Mouse (Mus musculus) E14TG2a.4 (cell line): ENCODE data around the gene Dbnl.
"Not testable (repeated sequence)": the region's sequence is repeated elsewhere in the genome, so short reads cannot be mapped to it uniquely, and the experiment has no call there.

Experiments used
- H3K27me3 ChIP-seq: 2 replicates; pipeline ENCODE4 v1.6.1; 2014; ENCODE audit warnings: low read length, control low read depth; ENCODE audit not compliant: insufficient read depth
- H3K36me3 ChIP-seq: 2 replicates; pipeline ENCODE4 v1.6.1; 2014; ENCODE audit warnings: low read length, control low read depth; ENCODE audit not compliant: insufficient read depth
- H3K4me1 ChIP-seq: replicated peaks from 2 replicates; pipeline ENCODE4 v1.6.1; 2014; ENCODE audit warnings: low read depth, low read length, control low read depth
- H3K4me3 ChIP-seq: replicated peaks from 2 replicates; pipeline ENCODE4 v1.5.1; 2014; ENCODE audit warnings: mild to moderate bottlenecking, low read length
- H3K9me3 ChIP-seq: 2 replicates; pipeline ENCODE4 v1.6.1; 2014; ENCODE audit warnings: low read length, control low read depth
- CTCF ChIP-seq: conservative IDR thresholded peaks from 2 replicates; pipeline ENCODE4 v1.5.1; 2014; ENCODE audit warnings: low read length
- NANOG ChIP-seq: IDR thresholded peaks from 2 replicates; pipeline ENCODE4 v1.6.1; 2014; ENCODE audit warnings: borderline replicate concordance, low read length, mixed read lengths
- POU5F1 ChIP-seq: IDR thresholded peaks from 2 replicates; pipeline ENCODE4 v1.6.1; 2014; ENCODE audit warnings: low read length, borderline replicate concordance

The Dbnl gene

DNA sequence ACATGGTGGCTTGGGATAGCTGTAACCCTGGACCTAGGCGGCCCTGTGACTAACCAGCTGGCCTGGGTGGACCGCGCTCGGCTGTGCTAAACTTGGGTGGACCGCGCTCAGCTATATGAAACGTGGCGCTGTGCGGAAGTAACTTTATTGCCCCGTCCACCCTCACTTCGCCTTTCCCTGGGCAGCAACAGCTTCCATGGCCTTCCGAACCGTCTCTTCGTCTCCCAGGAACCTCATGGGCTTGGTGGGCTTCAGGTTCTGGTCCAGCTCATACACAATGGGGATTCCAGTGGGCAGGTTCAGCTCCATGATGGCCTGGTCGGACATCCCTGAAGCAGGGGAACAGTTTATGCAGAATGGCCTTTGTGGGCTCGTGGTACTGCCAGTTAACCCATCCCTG is 13.2 kb downstream of the Dbnl start:
- peaks cover 54% of the 10 kb centered on the region for H3K36me3 ChIP-seq
- H3K27me3 ChIP-seq = no peaks in the 10 kb centered on the region
- peak overlapping the region; percentile 26; the same call in 1 of the 2 replicates for H3K4me3 ChIP-seq
- peaks cover 76% of the 10 kb centered on the region for H3K4me1 ChIP-seq
- H3K9me3 ChIP-seq = no peaks in the 10 kb centered on the region
- no peak for TF ChIP-seq NANOG
- no peak for TF ChIP-seq CTCF
- TF ChIP-seq POU5F1 = no peak

- no peaks in the 10 kb centered on the region for H3K27me3 ChIP-seq
- peaks cover 49% of the 10 kb centered on the region for H3K36me3 ChIP-seq
- no peak for TF ChIP-seq CTCF
- H3K4me1 ChIP-seq = peaks cover 72% of the 10 kb centered on the region
- no peaks in the 10 kb centered on the region for H3K9me3 ChIP-seq
- peak overlapping the region; percentile 66; the same call in 1 of the 2 replicates for H3K4me3 ChIP-seq
Measured at GRCm38 (mm10) chr11:5802005-5802404, 13.7 kb downstream of the Dbnl start.

GRCm38 (mm10) chr11:5802457-5803217 is 14.3 kb downstream of the Dbnl start:
- H3K36me3 ChIP-seq = peaks cover 42% of the 10 kb centered on the region
- peak overlapping the region; percentile 66 for H3K4me3 ChIP-seq
- peaks cover 65% of the 10 kb centered on the region for H3K4me1 ChIP-seq
- no peak for TF ChIP-seq CTCF
- TF ChIP-seq POU5F1 = no peak
- no peaks in the 10 kb centered on the region for H3K27me3 ChIP-seq
- no peaks in the 10 kb centered on the region for H3K9me3 ChIP-seq

DNA sequence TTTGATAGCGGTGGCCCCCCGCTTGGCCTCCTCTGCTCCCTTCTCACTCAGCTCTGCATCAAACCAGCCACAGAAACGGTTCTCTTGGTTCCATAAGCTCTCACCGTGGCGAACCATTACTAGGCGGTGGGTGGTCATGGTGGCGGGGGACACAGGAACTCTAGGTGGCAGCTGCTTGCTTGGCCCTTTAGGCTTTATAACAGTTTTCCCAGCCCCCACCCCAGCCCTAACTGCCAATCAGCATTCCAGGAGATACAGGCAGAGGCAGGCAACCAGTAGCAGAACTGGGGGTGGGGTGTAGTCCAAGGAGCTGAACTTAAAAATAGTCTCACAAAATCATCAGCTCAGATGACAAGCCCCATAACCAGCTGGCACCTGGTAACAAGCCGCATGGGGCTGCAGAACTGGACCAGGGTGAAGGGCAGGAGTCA is 15.3 kb downstream of the Dbnl start, which contains the start of gene Pgam2:
Gene Pgam2 (minus strand): TSS at position 183 of the 431 bp plus-strand sequence.
- H3K9me3 ChIP-seq = no peaks in the 10 kb centered on the region
- H3K4me3 ChIP-seq = peak within 1 kb of the TSS; percentile 66
- no peak for TF ChIP-seq CTCF
- TF ChIP-seq NANOG = no peak
- TF ChIP-seq POU5F1 = no peak
- H3K36me3 ChIP-seq = peaks cover 33% of the 10 kb centered on the region
- peaks cover 57% of the 10 kb centered on the region for H3K4me1 ChIP-seq
- no peaks in the 10 kb centered on the region for H3K27me3 ChIP-seq

- TF ChIP-seq NANOG (no peak), POU5F1 (no peak), CTCF (no peak)
- peaks cover 52% of the 10 kb centered on the region for H3K4me1 ChIP-seq
- no peaks in the 10 kb centered on the region for H3K27me3 ChIP-seq
- H3K4me3 ChIP-seq = no peak overlapping the region
- peaks cover 27% of the 10 kb centered on the region for H3K36me3 ChIP-seq
- no peaks in the 10 kb centered on the region for H3K9me3 ChIP-seq
Measured at GRCm38 (mm10) chr11:5804174-5804573, 15.9 kb downstream of the Dbnl start.

DNA sequence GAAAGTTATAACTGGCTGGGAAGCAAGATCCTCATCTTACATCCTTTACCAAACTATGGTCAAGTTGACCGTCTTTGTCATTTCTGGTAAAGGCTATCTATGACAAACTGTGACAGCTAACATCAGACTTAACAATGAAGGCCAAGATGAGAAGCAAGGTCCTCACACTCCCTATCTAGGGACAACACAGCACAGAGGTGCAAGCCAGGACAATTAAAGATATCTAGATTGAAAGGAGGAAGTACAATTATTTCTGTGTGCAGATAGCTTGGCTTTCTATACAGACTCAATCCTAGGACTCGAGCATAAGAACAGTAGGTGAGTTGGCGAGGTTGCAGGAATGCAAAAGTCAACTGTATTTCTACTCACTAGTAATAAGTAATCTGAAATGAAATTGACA is 17.4 kb downstream of the Dbnl start:
- Histone ChIP-seq H3K4me1 (peaks cover 41% of the 10 kb centered on the region), H3K27me3 (no peaks in the 10 kb centered on the region), H3K36me3 (peaks cover 12% of the 10 kb centered on the region), H3K4me3 (no peak overlapping the region), H3K9me3 (no peaks in the 10 kb centered on the region)
- TF ChIP-seq CTCF = no peak
- no peak for TF ChIP-seq POU5F1
- TF ChIP-seq NANOG = no peak

DNA sequence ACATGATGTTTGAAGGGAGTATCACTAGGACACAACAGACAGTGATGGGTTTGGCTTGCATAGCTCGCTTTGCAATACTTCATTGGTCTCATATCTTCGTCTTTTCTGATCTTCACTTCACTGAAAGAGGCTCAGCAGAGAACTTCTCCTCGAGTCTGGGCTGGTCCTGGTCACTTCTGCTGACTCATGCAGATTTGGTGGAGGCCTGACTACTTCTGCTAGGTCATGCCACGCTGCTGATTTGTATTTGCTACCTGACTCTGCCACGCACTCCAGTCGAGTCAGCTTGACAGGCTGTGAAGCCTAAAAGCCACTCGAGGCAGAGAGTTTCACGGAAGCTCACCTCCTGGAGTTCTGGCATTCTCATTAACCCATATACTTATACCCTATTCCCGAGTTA is 19.7 kb downstream of the Dbnl start:
- no peak overlapping the region for H3K4me3 ChIP-seq
- H3K9me3 ChIP-seq = no peaks in the 10 kb centered on the region
- H3K27me3 ChIP-seq = no peaks in the 10 kb centered on the region
- H3K4me1 ChIP-seq = peaks cover 24% of the 10 kb centered on the region
- H3K36me3 ChIP-seq = no peaks in the 10 kb centered on the region
- TF ChIP-seq CTCF (no peak), NANOG (no peak), POU5F1 (no peak)

DNA sequence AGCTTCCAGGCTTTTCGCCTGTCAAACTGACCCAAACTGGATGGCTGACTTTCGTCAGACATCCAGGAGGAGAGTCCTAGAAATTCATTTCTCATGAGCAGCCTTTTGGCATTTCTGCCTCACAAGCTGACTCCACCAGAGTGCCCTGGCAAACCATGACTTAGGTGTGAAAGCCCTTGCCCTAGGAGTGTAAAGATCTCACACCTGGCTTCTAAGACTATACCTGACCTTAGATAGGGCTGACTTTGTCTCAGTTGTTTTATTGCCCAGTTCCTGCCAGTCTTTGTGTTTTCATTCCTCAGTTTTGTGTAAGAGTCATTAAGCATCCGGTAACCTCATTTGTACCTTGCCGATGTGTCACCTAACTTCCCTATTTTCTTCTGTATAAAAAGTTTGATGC is 21.2 kb downstream of the Dbnl start:
- H3K9me3 ChIP-seq, H3K27me3 ChIP-seq, H3K36me3 ChIP-seq, H3K4me3 ChIP-seq: not testable (repeated sequence)
- peaks cover 14% of the 10 kb centered on the region for H3K4me1 ChIP-seq

DNA sequence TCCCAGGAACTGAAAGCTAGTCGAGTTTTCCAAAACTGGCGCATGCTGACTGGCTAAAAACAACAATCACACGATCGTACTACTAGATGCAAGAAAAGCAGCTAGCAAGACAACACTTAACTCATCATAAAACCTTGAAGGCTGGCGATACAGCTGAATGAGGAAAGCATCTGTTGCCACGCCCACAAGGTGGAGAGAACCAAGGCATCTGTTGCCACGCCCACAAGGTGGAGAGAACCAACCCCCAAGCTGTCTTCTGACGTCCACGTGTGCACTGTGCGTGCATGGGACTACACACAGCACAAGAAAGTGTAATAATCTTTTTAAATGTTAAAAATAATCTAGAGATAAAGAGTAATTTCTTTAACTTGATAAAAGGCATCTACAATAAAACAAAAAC is 25.1 kb downstream of the Dbnl start:
- peaks cover 13% of the 10 kb centered on the region for H3K4me1 ChIP-seq
- no peak overlapping the region for H3K4me3 ChIP-seq
- no peaks in the 10 kb centered on the region for H3K36me3 ChIP-seq
- H3K9me3 ChIP-seq = 0 out of 2 replicates have a peak, but pooled peaks cover 5% of the 10 kb centered on the region
- no peaks in the 10 kb centered on the region for H3K27me3 ChIP-seq
- TF ChIP-seq POU5F1 (no peak), NANOG (no peak), CTCF (no peak)
